Mouse (Mus musculus) adrenal gland, adult 18-20 months (tissue): ENCODE measurements around the gene AI854703. TPM values are rescaled to one million over a fixed set of nuclear protein-coding genes. Genes with fewer than 3 reads are reported as not detected.
"Not testable (repeated sequence)": the region's sequence is repeated elsewhere in the genome, so short reads cannot be mapped to it uniquely, and the experiment has no call there.

Source experiments
- DNase-seq, 2 experiments: peaks; one replicate each; pipeline ENCODE4 v3.0.0; 2021 to 2022; ENCODE audit warnings: low spot score in 2 of 2
- total RNA-seq, 2 experiments: library from RNA; stranded (reverse); gene quantifications; 1 replicate in 1 of 2; 2 replicates in 1 of 2; pipeline ENCODE4 v1.2.3; 2021

Gene AI854703
- total RNA-seq, 2 experiments from 2014 or later: 2.6 to 3.0 TPM

GRCm38 (mm10) chr6:48610657-48611056 is 15.9 kb upstream of the AI854703 start:
- DNase-seq: no peak

GRCm38 (mm10) chr6:48613464-48613863 is 13.1 kb upstream of the AI854703 start:
- no peak for DNase-seq

GRCm38 (mm10) chr6:48614756-48615155 is 11.8 kb upstream of the AI854703 start:
- DNase-seq: no peak

GRCm38 (mm10) chr6:48620031-48620430 is 6.5 kb upstream of the AI854703 start:
- no peak for DNase-seq

- DNase-seq: not testable (repeated sequence)
Observed at GRCm38 (mm10) chr6:48622186-48622843, 4.2 kb upstream of the AI854703 start.

GRCm38 (mm10) chr6:48623460-48623859 is 3.1 kb upstream of the AI854703 start:
- DNase-seq: no peak

GRCm38 (mm10) chr6:48626984-48627383 is 420 bp downstream of the AI854703 start:
- peak; percentile 52 to 53 for DNase-seq

GRCm38 (mm10) chr6:48627511-48627924 is 954 bp downstream of the AI854703 start:
- no peak for DNase-seq

- no peak for DNase-seq
Observed at GRCm38 (mm10) chr6:48628377-48628776, 1.8 kb downstream of the AI854703 start.

GRCm38 (mm10) chr6:48628808-48629660 is 2.5 kb downstream of the AI854703 start:
- DNase-seq: no peak

GRCm38 (mm10) chr6:48629661-48630034 is 3.1 kb downstream of the AI854703 start:
- DNase-seq: no peak

GRCm38 (mm10) chr6:48630831-48631230 is 4.3 kb downstream of the AI854703 start:
- no peak for DNase-seq

GRCm38 (mm10) chr6:48635105-48635504 is 8.5 kb downstream of the AI854703 start:
- no peak for DNase-seq

- no peak for DNase-seq
Observed at GRCm38 (mm10) chr6:48636515-48636914, 10.0 kb downstream of the AI854703 start.

GRCm38 (mm10) chr6:48637811-48638500 is 11.4 kb downstream of the AI854703 start:
- DNase-seq: no peak

- no peak for DNase-seq
Observed at GRCm38 (mm10) chr6:48638553-48638952, 12.0 kb downstream of the AI854703 start.

GRCm38 (mm10) chr6:48641391-48641790 is 14.8 kb downstream of the AI854703 start:
- no peak for DNase-seq

- no peak for DNase-seq
Observed at GRCm38 (mm10) chr6:48642764-48643292, 16.3 kb downstream of the AI854703 start.

GRCm38 (mm10) chr6:48645660-48646308 is 19.2 kb downstream of the AI854703 start:
- DNase-seq: peak; percentile 65 to 68

GRCm38 (mm10) chr6:48646309-48646690 is 19.7 kb downstream of the AI854703 start:
- no peak for DNase-seq

GRCm38 (mm10) chr6:48646995-48647394 is 20.4 kb downstream of the AI854703 start, which contains the start of gene Gimap8:
Gimap8 (plus strand) TSS chr6:48647234.
- DNase-seq: peak in 1 of 2 experiments; percentile 47
